Mouse (Mus musculus): ENCODE data around the gene Fam98c. TPM values are rescaled to one million over a fixed set of nuclear protein-coding genes. Genes with fewer than 3 reads are reported as not detected.
A peak's percentile ranks its signal among the peaks of the same experiment; 100 is the strongest.

Gene Fam98c
- polyA plus RNA-seq, 1 experiment: 21.1 TPM

- TF ChIP-seq CTCF (IDR thresholded peaks at IDR 0.05; ENCODE audit: borderline replicate concordance, extremely low read depth, insufficient read depth, insufficient read length) (no peak), POLR2A (IDR thresholded peaks at IDR 0.05; ENCODE audit: borderline replicate concordance, extremely low read depth, insufficient read depth, insufficient read length, poor library complexity, severe bottlenecking) (no peak)
- peak; percentile 75 for DNase-seq (ENCODE audit: low read depth)
Observed at GRCm38 (mm10) chr7:29170066-29170754, 14.2 kb upstream of the Fam98c start, which contains the start of the genes Ggn and Spred3. Gene Ggn, plus strand, starts transcription at chr7:29170210. Gene Spred3, minus strand, starts transcription at chr7:29170411.

GRCm38 (mm10) chr7:29169231-29170065, 13.4 kb upstream of the Fam98c start:
- TF ChIP-seq CTCF (IDR thresholded peaks at IDR 0.05; ENCODE audit: borderline replicate concordance, extremely low read depth, insufficient read depth, insufficient read length): no peak
- no peak for TF ChIP-seq POLR2A (IDR thresholded peaks at IDR 0.05; ENCODE audit: borderline replicate concordance, extremely low read depth, insufficient read depth, insufficient read length, poor library complexity, severe bottlenecking)
- DNase-seq (ENCODE audit: low read depth): peak; percentile 94

- TF ChIP-seq CTCF (IDR thresholded peaks at IDR 0.05; ENCODE audit: borderline replicate concordance, extremely low read depth, insufficient read depth, insufficient read length): no peak
- no peak for TF ChIP-seq POLR2A (IDR thresholded peaks at IDR 0.05; ENCODE audit: borderline replicate concordance, extremely low read depth, insufficient read depth, insufficient read length, poor library complexity, severe bottlenecking)
- DNase-seq (ENCODE audit: low read depth): peak; percentile 78
Observed at GRCm38 (mm10) chr7:29168791-29169230, 12.8 kb upstream of the Fam98c start.

- no peak for DNase-seq (ENCODE audit: low read depth)
- TF ChIP-seq POLR2A (IDR thresholded peaks at IDR 0.05; ENCODE audit: borderline replicate concordance, extremely low read depth, insufficient read depth, insufficient read length, poor library complexity, severe bottlenecking) (no peak), CTCF (IDR thresholded peaks at IDR 0.05; ENCODE audit: borderline replicate concordance, extremely low read depth, insufficient read depth, insufficient read length) (no peak)
Observed at GRCm38 (mm10) chr7:29168121-29168695, 12.2 kb upstream of the Fam98c start.

GRCm38 (mm10) chr7:29167656-29168055, 11.6 kb upstream of the Fam98c start:
- DNase-seq (ENCODE audit: low read depth): no peak

GRCm38 (mm10) chr7:29162750-29163525, 6.9 kb upstream of the Fam98c start:
- no peak for DNase-seq (ENCODE audit: low read depth)

More at GRCm38 (mm10) chr7:29167656-29168055, 11.6 kb upstream of the Fam98c start:
- TF ChIP-seq CTCF (IDR thresholded peaks at IDR 0.05; ENCODE audit: borderline replicate concordance, extremely low read depth, insufficient read depth, insufficient read length) (no peak), POLR2A (IDR thresholded peaks at IDR 0.05; ENCODE audit: borderline replicate concordance, extremely low read depth, insufficient read depth, insufficient read length, poor library complexity, severe bottlenecking) (no peak)

GRCm38 (mm10) chr7:29162294-29162693, 6.3 kb upstream of the Fam98c start:
- no peak for DNase-seq (ENCODE audit: low read depth)

More at GRCm38 (mm10) chr7:29162750-29163525, 6.9 kb upstream of the Fam98c start:
- TF ChIP-seq POLR2A (IDR thresholded peaks at IDR 0.05; ENCODE audit: borderline replicate concordance, extremely low read depth, insufficient read depth, insufficient read length, poor library complexity, severe bottlenecking): no peak
- no peak for TF ChIP-seq CTCF (IDR thresholded peaks at IDR 0.05; ENCODE audit: borderline replicate concordance, extremely low read depth, insufficient read depth, insufficient read length)

GRCm38 (mm10) chr7:29158264-29158663, 2.2 kb upstream of the Fam98c start:
- TF ChIP-seq CTCF (IDR thresholded peaks at IDR 0.05; ENCODE audit: borderline replicate concordance, extremely low read depth, insufficient read depth, insufficient read length): no peak
- TF ChIP-seq POLR2A (IDR thresholded peaks at IDR 0.05; ENCODE audit: borderline replicate concordance, extremely low read depth, insufficient read depth, insufficient read length, poor library complexity, severe bottlenecking): no peak
- DNase-seq (ENCODE audit: low read depth): peak; percentile 30

More at GRCm38 (mm10) chr7:29162294-29162693, 6.3 kb upstream of the Fam98c start:
- TF ChIP-seq CTCF (IDR thresholded peaks at IDR 0.05; ENCODE audit: borderline replicate concordance, extremely low read depth, insufficient read depth, insufficient read length): no peak
- no peak for TF ChIP-seq POLR2A (IDR thresholded peaks at IDR 0.05; ENCODE audit: borderline replicate concordance, extremely low read depth, insufficient read depth, insufficient read length, poor library complexity, severe bottlenecking)

- no peak; the same call in 1 of the 2 replicates for TF ChIP-seq CTCF (IDR thresholded peaks at IDR 0.05; ENCODE audit: borderline replicate concordance, extremely low read depth, insufficient read depth, insufficient read length)
- peak; percentile 71 for TF ChIP-seq POLR2A (IDR thresholded peaks at IDR 0.05; ENCODE audit: borderline replicate concordance, extremely low read depth, insufficient read depth, insufficient read length, poor library complexity, severe bottlenecking)
- peak; percentile 94 for DNase-seq (ENCODE audit: low read depth)
Observed at GRCm38 (mm10) chr7:29155196-29155837, 717 bp downstream of the Fam98c start.
